21 mouse cellular contexts compared by ENCODE assay signal in genomic region chr6:135279856-135280255, GRCm38 (mm10). TPM values are rescaled to one million over a fixed set of nuclear protein-coding genes. Genes with fewer than 3 reads are reported as not detected.
DNase-seq lines count a peak whose midpoint lies in the region; ATAC-seq lines count a peak whose summit lies in the region.
"Had no signal": no experiment of that assay in that cellular context is flagged by ENCODE, and none has a peak within 500 bp of the region (broad histone marks: within the 10 kb centered on the region; RNA-seq: fewer than 3 reads in every experiment).

No protein-coding gene starts in this region.

- no peak overlapping the region for H3K4me2 ChIP-seq in kidney, embryonic 16.5 days (replicated peaks; ENCODE audit: low read depth, low read length)
- H3K4me2 ChIP-seq in neural tube, embryonic 14.5 days (ENCODE audit: low read depth, low read length): no peak overlapping the region
- H3K4me2 ChIP-seq: embryonic facial prominence, embryonic 13.5 days; heart, embryonic 15.5 days; midbrain, embryonic 12.5 days had no signal

- H3K4me1 ChIP-seq in kidney, embryonic 16.5 days (ENCODE audit: insufficient read depth, low read length): peaks cover 13% of the 10 kb centered on the region
- 0 out of 2 replicates have a peak, but pooled peaks cover 6% of the 10 kb centered on the region for H3K4me1 ChIP-seq in neural tube, embryonic 14.5 days (ENCODE audit: control insufficient read depth, insufficient read depth, low read length)
- H3K4me1 ChIP-seq: embryonic facial prominence, embryonic 13.5 days; heart, embryonic 15.5 days; midbrain, embryonic 12.5 days had no signal

- peak; percentile 52 for DNase-seq in embryo, embryonic 10 days (ENCODE audit: low spot score)
- DNase-seq in embryo, embryonic 9.5 days (ENCODE audit: extremely low spot score): no peak
- no peak for DNase-seq in kidney, adult 11 months
- peak; percentile 24 for DNase-seq in thymus, postnatal 0 days (ENCODE audit: low spot score)
- DNase-seq in thymus, postnatal 4 days: no peak
- DNase-seq in B cell, adult 2 months: no peak
- DNase-seq: adrenal gland, adult 2 months; cerebellum, postnatal 36 days; forebrain, postnatal 0 days; heart, adult 2 months; kidney, postnatal 14 days; lung, postnatal 14 days; right cerebral cortex, adult 18-20 months had no signal

- H3K36me3 ChIP-seq in kidney, embryonic 16.5 days (ENCODE audit: insufficient read depth, low read length): no peaks in the 10 kb centered on the region
- no peaks in the 10 kb centered on the region for H3K36me3 ChIP-seq in neural tube, embryonic 14.5 days (ENCODE audit: control insufficient read depth, insufficient read depth, low read length)
- H3K36me3 ChIP-seq: embryonic facial prominence, embryonic 13.5 days; heart, embryonic 15.5 days; midbrain, embryonic 12.5 days had no signal

- no peaks in the 10 kb centered on the region for H3K9me3 ChIP-seq in kidney, embryonic 16.5 days (ENCODE audit: low read length)
- H3K9me3 ChIP-seq in neural tube, embryonic 14.5 days (ENCODE audit: control insufficient read depth, low read length): no peaks in the 10 kb centered on the region
- H3K9me3 ChIP-seq: embryonic facial prominence, embryonic 13.5 days; heart, embryonic 15.5 days; midbrain, embryonic 12.5 days had no signal

- ATAC-seq in kidney, embryonic 16.5 days (ENCODE audit: low FRiP score, low TSS enrichment): 0 out of 2 replicates have a peak, but pooled peaks have one; percentile 67
- 0 out of 2 replicates have a peak, but pooled peaks have one; percentile 46 for ATAC-seq in neural tube, embryonic 14.5 days (ENCODE audit: low read depth)
- ATAC-seq: forebrain, postnatal 0 days had no signal

- no peak overlapping the region for H3K27ac ChIP-seq in kidney, embryonic 16.5 days (ENCODE audit: low read length)
- no peak overlapping the region for H3K27ac ChIP-seq in neural tube, embryonic 14.5 days (ENCODE audit: low read depth, low read length)
- H3K27ac ChIP-seq: embryonic facial prominence, embryonic 13.5 days; heart, adult 2 months; heart, embryonic 15.5 days; left cerebral cortex, adult 2 months; midbrain, embryonic 12.5 days had no signal

- no peak overlapping the region for H3K4me3 ChIP-seq in kidney, embryonic 16.5 days (ENCODE audit: low read length)
- no peak overlapping the region for H3K4me3 ChIP-seq in neural tube, embryonic 14.5 days (ENCODE audit: low read depth, low read length)
- H3K4me3 ChIP-seq: embryonic facial prominence, embryonic 13.5 days; heart, adult 2 months; heart, embryonic 15.5 days; left cerebral cortex, adult 2 months; midbrain, embryonic 12.5 days had no signal

- no peak overlapping the region for H3K9ac ChIP-seq in kidney, embryonic 16.5 days (replicated peaks; ENCODE audit: low read length)
- no peak overlapping the region for H3K9ac ChIP-seq in neural tube, embryonic 14.5 days (replicated peaks; ENCODE audit: low read depth, low read length)
- H3K9ac ChIP-seq: embryonic facial prominence, embryonic 13.5 days; forebrain, postnatal 0 days; heart, embryonic 15.5 days; midbrain, embryonic 12.5 days had no signal

- no peaks in the 10 kb centered on the region for H3K27me3 ChIP-seq in kidney, embryonic 16.5 days (ENCODE audit: insufficient read depth, low read length)
- no peaks in the 10 kb centered on the region for H3K27me3 ChIP-seq in neural tube, embryonic 14.5 days (ENCODE audit: control insufficient read depth, insufficient read depth, low read length)
- H3K27me3 ChIP-seq: embryonic facial prominence, embryonic 13.5 days; heart, embryonic 15.5 days; midbrain, embryonic 12.5 days had no signal

- WGBS in kidney, embryonic 16.5 days: 6% methylated on average over 10 of the region's 10 CpGs
- 5% methylated on average over 10 of the region's 10 CpGs for WGBS in neural tube, embryonic 14.5 days

RNA-seq across cellular contexts. Expression of gene Gsg1, which starts 25.7 kb away (rescaled TPM):
- 0.55 and 0.86 TPM in 2 replicates for polyA plus RNA-seq in kidney, embryonic 16.5 days (2015; fragmentation: Nextera tagmentation; extraction: Ambion mirVana)
- polyA plus RNA-seq in thymus, postnatal 0 days (2015; fragmentation: Nextera tagmentation; extraction: Ambion mirVana): 0.64 and 0.66 TPM in 2 replicates
- 0.27 and 0.57 TPM in 2 replicates for polyA plus RNA-seq in neural tube, embryonic 14.5 days (2014; fragmentation: Nextera tagmentation; extraction: Ambion mirVana)

RNA-seq across cellular contexts. Expression of gene Pbp2, which starts 30.3 kb away (rescaled TPM):
- 0.29 TPM in 1 of 2 replicates, not detected in the other for polyA plus RNA-seq in kidney, embryonic 16.5 days (2015; fragmentation: Nextera tagmentation; extraction: Ambion mirVana)
- not detected in 2 replicates for polyA plus RNA-seq in thymus, postnatal 0 days (2015; fragmentation: Nextera tagmentation; extraction: Ambion mirVana)
- polyA plus RNA-seq in neural tube, embryonic 14.5 days (2014; fragmentation: Nextera tagmentation; extraction: Ambion mirVana): 0.58 TPM in 1 of 2 replicates, not detected in the other
- polyA plus RNA-seq: adrenal gland, adult 2 months; embryonic facial prominence, embryonic 13.5 days; forebrain, postnatal 0 days; heart, adult 2 months; liver, embryonic 16.5 days; midbrain, embryonic 12.5 days; small intestine, adult 2 months had no signal

Comparison
In these comparisons a context has a peak if more than half of its experiments do, and no peak if none do; other contexts are left out.
1. DNase-seq: peak in embryo, embryonic 10 days (single experiment) and thymus, postnatal 0 days (single experiment); none in embryo, embryonic 9.5 days (single experiment), kidney, adult 11 months (single experiment), thymus, postnatal 4 days (single experiment) and B cell, adult 2 months (0 of 2).